Mouse (Mus musculus) bone marrow, adult 2 months (tissue): ENCODE measurements around the gene Irgm2.

Experiments
- CTCF ChIP-seq: fragments of 200-500 bp; IDR thresholded peaks from 2 replicates; pipeline ENCODE4 v1.5.1; 2011; ENCODE audit warnings: low read length, control low read depth; ENCODE audit not compliant: control insufficient read depth, insufficient read depth
- POLR2A ChIP-seq: fragments of 200-500 bp; IDR thresholded peaks from 2 replicates; pipeline ENCODE4 v1.6.1; 2011; ENCODE audit warnings: low read depth, mild to moderate bottlenecking, control low read depth, low read length, borderline replicate concordance; ENCODE audit not compliant: control insufficient read depth

GRCm38 (mm10) chr11:58250550-58250949 lies 51.1 kb downstream of the Irgm2 start:
- TF ChIP-seq CTCF (no peak), POLR2A (no peak)
